Mouse (Mus musculus): Measurements from ENCODE around the gene Kifap3.

- TF ChIP-seq CTCF (IDR thresholded peaks at IDR 0.05; ENCODE audit: low read depth), result no peak
- TF ChIP-seq EP300 (IDR thresholded peaks at IDR 0.05; ENCODE audit: low read depth), result no peak
Observed at GRCm38 (mm10) chr1:163835062-163835461, 55.7 kb downstream of the Kifap3 start.

All from heart, postnatal 0 days (tissue).